ENCODE assay signal across 8 mouse cellular contexts in the genomic region with DNA sequence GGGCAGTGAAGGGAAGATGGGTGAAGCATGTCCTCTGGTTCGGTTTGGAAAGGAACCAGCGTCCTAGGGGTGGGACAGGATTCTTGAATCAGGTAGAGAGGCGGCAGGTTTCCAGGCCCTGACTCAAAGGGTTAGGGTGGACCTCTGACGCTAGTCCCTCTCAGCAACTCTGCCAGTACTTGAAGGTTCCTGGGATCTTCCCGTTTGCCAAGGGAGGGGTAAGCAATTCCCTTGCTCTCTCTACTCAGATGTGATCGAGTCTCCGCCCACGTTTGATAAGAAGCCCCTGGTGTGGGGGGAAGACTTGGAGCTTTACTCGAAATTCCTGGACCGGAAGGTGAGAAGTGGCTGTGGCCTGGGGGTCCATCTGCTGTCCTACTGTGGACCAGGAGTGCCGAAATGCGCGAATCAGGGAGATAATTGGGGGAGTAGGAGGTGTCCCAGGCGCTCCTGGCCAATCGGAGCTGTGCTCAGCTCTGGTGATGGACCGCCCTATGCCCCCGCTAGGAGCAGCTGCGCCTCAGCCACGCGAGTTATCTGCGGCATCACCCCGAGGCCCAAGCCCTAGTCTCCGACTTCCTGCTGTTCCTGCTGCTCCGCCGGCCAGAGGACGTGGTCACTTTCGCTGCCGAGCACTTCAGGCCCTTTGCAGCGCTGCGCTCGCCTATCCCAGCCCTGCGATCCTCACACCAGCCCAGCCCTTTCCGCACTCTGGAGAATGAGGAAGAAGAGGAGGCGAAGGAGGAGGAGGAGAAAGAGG. TPM values are rescaled to one million over a fixed set of nuclear protein-coding genes. Genes with fewer than 3 reads are reported as not detected.
DNase-seq lines count a peak whose midpoint lies in the region; ATAC-seq and TF ChIP-seq lines count a peak whose summit lies in the region.

No protein-coding gene starts in this region.

- DNase-seq in kidney, adult 18-20 months, result peak; percentile 36
- no peak for DNase-seq in kidney, adult 9 months
- DNase-seq in cerebellum, adult 9-11 months, result peak; percentile 44
- peak; percentile 77 for DNase-seq in gastrocnemius, adult 2 months
- no peak for DNase-seq in hindbrain, embryonic 14.5 days (ENCODE audit: low spot score)
- DNase-seq in liver, embryonic 13.5 days, result peak; percentile 41
- DNase-seq in midbrain, postnatal 0 days (ENCODE audit: low spot score), result peak; percentile 28
- DNase-seq in urinary bladder, postnatal 25 days (ENCODE audit: low spot score), result peak; percentile 45

- peak overlapping the region; percentile 58 for H3K4me3 ChIP-seq in gastrocnemius, adult 2 months
- H3K4me3 ChIP-seq in hindbrain, embryonic 14.5 days (replicated peaks; ENCODE audit: low read length), result peak overlapping the region; percentile 18
- H3K4me3 ChIP-seq in liver, embryonic 13.5 days (replicated peaks), result peak overlapping the region; percentile 48
- H3K4me3 ChIP-seq in midbrain, postnatal 0 days (ENCODE audit: low read depth, low read length), result peak overlapping the region; percentile 24

- no peaks in the 10 kb centered on the region for H3K27me3 ChIP-seq in hindbrain, embryonic 14.5 days (ENCODE audit: control insufficient read depth, insufficient read depth, low read length)
- H3K27me3 ChIP-seq in liver, embryonic 13.5 days, result peaks cover 6% of the 10 kb centered on the region; the same call in 1 of the 2 replicates
- H3K27me3 ChIP-seq in midbrain, postnatal 0 days (ENCODE audit: insufficient read depth, low read length), result no peaks in the 10 kb centered on the region; the same call in 1 of the 2 replicates

- no peaks in the 10 kb centered on the region for H3K9me3 ChIP-seq in hindbrain, embryonic 14.5 days (ENCODE audit: control insufficient read depth, low read length)
- no peaks in the 10 kb centered on the region for H3K9me3 ChIP-seq in liver, embryonic 13.5 days (replicated peaks)
- no peaks in the 10 kb centered on the region for H3K9me3 ChIP-seq in midbrain, postnatal 0 days (ENCODE audit: low read length)

- peak overlapping the region; percentile 29; the same call in 1 of the 2 replicates for H3K9ac ChIP-seq in hindbrain, embryonic 14.5 days
- peak overlapping the region; percentile 49 for H3K9ac ChIP-seq in liver, embryonic 13.5 days
- no peak overlapping the region for H3K9ac ChIP-seq in midbrain, postnatal 0 days (replicated peaks; ENCODE audit: low read length, poor library complexity, severe bottlenecking)

- peak overlapping the region; percentile 65 for H3K27ac ChIP-seq in gastrocnemius, adult 2 months
- no peak overlapping the region for H3K27ac ChIP-seq in hindbrain, embryonic 14.5 days
- H3K27ac ChIP-seq in liver, embryonic 13.5 days, result no peak overlapping the region
- H3K27ac ChIP-seq in midbrain, postnatal 0 days (ENCODE audit: low read depth, low read length), result no peak overlapping the region

- 23% methylated on average over 34 of the region's 34 CpGs for WGBS in hindbrain, embryonic 14.5 days
- 6% methylated on average over 34 of the region's 34 CpGs for WGBS in liver, embryonic 13.5 days (ENCODE audit: insufficient replicate concordance)
- WGBS in midbrain, postnatal 0 days, result 24% methylated on average over 32 of the region's 34 CpGs

- TF ChIP-seq CTCF in gastrocnemius, adult 2 months (IDR thresholded peaks at IDR 0.05), result no peak
- no peak for TF ChIP-seq CTCF in midbrain, postnatal 0 days (IDR thresholded peaks at IDR 0.05)

- no peaks in the 10 kb centered on the region for H3K36me3 ChIP-seq in hindbrain, embryonic 14.5 days (replicated peaks; ENCODE audit: control insufficient read depth, insufficient read depth)
- H3K36me3 ChIP-seq in liver, embryonic 13.5 days, result no peaks in the 10 kb centered on the region
- no peaks in the 10 kb centered on the region for H3K36me3 ChIP-seq in midbrain, postnatal 0 days (ENCODE audit: insufficient read depth, low read length)

- H3K4me1 ChIP-seq in hindbrain, embryonic 14.5 days (replicated peaks; ENCODE audit: control insufficient read depth, insufficient read depth, low read length), result no peaks in the 10 kb centered on the region
- peaks cover 24% of the 10 kb centered on the region for H3K4me1 ChIP-seq in liver, embryonic 13.5 days (replicated peaks)
- H3K4me1 ChIP-seq in midbrain, postnatal 0 days (ENCODE audit: insufficient read depth, low read length), result peaks cover 4% of the 10 kb centered on the region; the same call in 1 of the 2 replicates

- peak; percentile 37; the same call in 1 of the 2 replicates for ATAC-seq in hindbrain, embryonic 14.5 days (ENCODE audit: low FRiP score)
- ATAC-seq in liver, embryonic 13.5 days (ENCODE audit: low read depth), result peak; percentile 86
- ATAC-seq in midbrain, postnatal 0 days (ENCODE audit: low FRiP score), result peak; percentile 81

- peak overlapping the region; percentile 48 for H3K4me2 ChIP-seq in hindbrain, embryonic 14.5 days (replicated peaks)
- H3K4me2 ChIP-seq in liver, embryonic 13.5 days, result peak overlapping the region; percentile 74
- H3K4me2 ChIP-seq in midbrain, postnatal 0 days (ENCODE audit: low read depth, low read length, poor library complexity, severe bottlenecking), result peak overlapping the region; percentile 56

- intact Hi-C loops in gastrocnemius, adult 2 months (cut with DNase I), result no loop called here

RNA-seq across cellular contexts. Expression of gene Catip, which starts 6.2 kb away (rescaled TPM):
- under 1 TPM in 1 of 2 experiments, not detected in 1; 0.13 TPM for total RNA-seq in gastrocnemius, adult 2 months (2021)
- polyA plus RNA-seq in hindbrain, embryonic 14.5 days (2014; fragmentation: Nextera tagmentation; extraction: Ambion mirVana), result 1.2 and 1.7 TPM in 2 replicates
- 0.08 and 0.13 TPM in 2 replicates for polyA plus RNA-seq in liver, embryonic 13.5 days (2015; fragmentation: Nextera tagmentation; extraction: Ambion mirVana)
- 2.7 and 4.0 TPM in 2 replicates for total RNA-seq in midbrain, postnatal 0 days (2014; rRNA removed)
- polyA plus RNA-seq in midbrain, postnatal 0 days (2015; fragmentation: Nextera tagmentation; extraction: Ambion mirVana), result 1.6 and 2.4 TPM in 2 replicates

RNA-seq across cellular contexts. Expression of gene Slc11a1, which starts 6.9 kb away (rescaled TPM):
- 1 to 10 TPM; 3.8 to 5.6 TPM for total RNA-seq in gastrocnemius, adult 2 months (2021)
- 2.7 and 2.9 TPM in 2 replicates for polyA plus RNA-seq in hindbrain, embryonic 14.5 days (2014; fragmentation: Nextera tagmentation; extraction: Ambion mirVana)
- polyA plus RNA-seq in liver, embryonic 13.5 days (2015; fragmentation: Nextera tagmentation; extraction: Ambion mirVana), result 9.6 and 10.0 TPM in 2 replicates
- 7.8 and 12.6 TPM in 2 replicates for total RNA-seq in midbrain, postnatal 0 days (2014; rRNA removed)
- 1.3 and 1.7 TPM in 2 replicates for polyA plus RNA-seq in midbrain, postnatal 0 days (2015; fragmentation: Nextera tagmentation; extraction: Ambion mirVana)

RNA-seq across cellular contexts. Expression of gene Ctdsp1, which starts 23.2 kb away (rescaled TPM):
- total RNA-seq in gastrocnemius, adult 2 months (2021), result 100 to 1,000 TPM in 1 of 2 experiments, 10 to 100 TPM in 1; 92.2 to 111 TPM
- 20.3 and 20.8 TPM in 2 replicates for polyA plus RNA-seq in hindbrain, embryonic 14.5 days (2014; fragmentation: Nextera tagmentation; extraction: Ambion mirVana)
- polyA plus RNA-seq in liver, embryonic 13.5 days (2015; fragmentation: Nextera tagmentation; extraction: Ambion mirVana), result 33.1 and 35.6 TPM in 2 replicates
- total RNA-seq in midbrain, postnatal 0 days (2014; rRNA removed), result 23.9 and 29.3 TPM in 2 replicates
- polyA plus RNA-seq in midbrain, postnatal 0 days (2015; fragmentation: Nextera tagmentation; extraction: Ambion mirVana), result 11.7 and 12.1 TPM in 2 replicates

RNA-seq across cellular contexts. Expression of gene Vil1, which starts 41.1 kb away (rescaled TPM):
- not detected for total RNA-seq in gastrocnemius, adult 2 months (2021)
- 0.16 and 0.34 TPM in 2 replicates for polyA plus RNA-seq in hindbrain, embryonic 14.5 days (2014; fragmentation: Nextera tagmentation; extraction: Ambion mirVana)
- polyA plus RNA-seq in liver, embryonic 13.5 days (2015; fragmentation: Nextera tagmentation; extraction: Ambion mirVana), result 0.62 and 0.90 TPM in 2 replicates
- 0.38 and 0.80 TPM in 2 replicates for total RNA-seq in midbrain, postnatal 0 days (2014; rRNA removed)
- polyA plus RNA-seq in midbrain, postnatal 0 days (2015; fragmentation: Nextera tagmentation; extraction: Ambion mirVana), result 0.31 and 0.43 TPM in 2 replicates

Comparison
In these comparisons a context has a peak if more than half of its experiments do, and no peak if none do; other contexts are left out.
1. DNase-seq: peak in kidney, adult 18-20 months (single experiment), cerebellum, adult 9-11 months (single experiment), gastrocnemius, adult 2 months (single experiment), liver, embryonic 13.5 days (single experiment), midbrain, postnatal 0 days (single experiment) and urinary bladder, postnatal 25 days (single experiment); none in kidney, adult 9 months (single experiment) and hindbrain, embryonic 14.5 days (single experiment).
2. Peak in every context shown above with its lines, with median percentiles within 50 percentile points of each other: H3K4me3 ChIP-seq, ATAC-seq and H3K4me2 ChIP-seq.